Mouse (Mus musculus) CH12.LX (cell line): ENCODE results near the gene 2810408A11Rik.

Experiments used
- CTCF ChIP-seq, 2 experiments: IDR thresholded peaks in 1 of 2; conservative IDR thresholded peaks in 1 of 2; 2 replicates each; pipeline ENCODE4 v1.5.1; 2011 to 2012; ENCODE audit warnings: low read depth in 2 of 2, low read length in 2 of 2, improper control_type of control experiment in 1 of 2, inconsistent platforms in 1 of 2, mild to moderate bottlenecking in 1 of 2, moderate library complexity in 1 of 2
- EP300 ChIP-seq: IDR thresholded peaks from 2 replicates; pipeline ENCODE4 v1.6.1; 2011; ENCODE audit warnings: low read length, improper control_type of control experiment
- GABPA ChIP-seq: IDR thresholded peaks from 2 replicates; pipeline ENCODE4 v1.6.1; 2012; ENCODE audit warnings: low read depth, low read length, improper control_type of control experiment, inconsistent platforms; ENCODE audit not compliant: insufficient replicate concordance
- MAZ ChIP-seq: IDR thresholded peaks from 2 replicates; pipeline ENCODE4 v1.6.1; 2012; ENCODE audit warnings: low read depth, mild to moderate bottlenecking, inconsistent platforms, low read length, improper control_type of control experiment, moderate library complexity
- MXI1 ChIP-seq: IDR thresholded peaks from 2 replicates; pipeline ENCODE4 v1.6.1; 2011; ENCODE audit warnings: mild to moderate bottlenecking, low read depth, low read length, improper control_type of control experiment
- NELFE ChIP-seq: IDR thresholded peaks from 2 replicates; pipeline ENCODE4 v1.6.1; 2011; ENCODE audit warnings: low read depth, low read length, improper control_type of control experiment
- POLR2A ChIP-seq: IDR thresholded peaks from 2 replicates; pipeline ENCODE4 v1.6.1; 2011; ENCODE audit warnings: low read depth, mild to moderate bottlenecking, improper control_type of control experiment, low read length
- RAD21 ChIP-seq: IDR thresholded peaks from 2 replicates; pipeline ENCODE4 v1.6.1; 2011; ENCODE audit warnings: low read depth, mild to moderate bottlenecking, low read length, improper control_type of control experiment, moderate library complexity
- TBP ChIP-seq: conservative IDR thresholded peaks from 2 replicates; pipeline ENCODE4 v1.6.1; 2011; ENCODE audit warnings: low read depth, low read length, improper control_type of control experiment
- TCF12 ChIP-seq: IDR thresholded peaks from 2 replicates; pipeline ENCODE4 v1.6.1; 2014; ENCODE audit warnings: low read depth, mild to moderate bottlenecking, inconsistent platforms, low read length, improper control_type of control experiment
- USF2 ChIP-seq: conservative IDR thresholded peaks from 2 replicates; pipeline ENCODE4 v1.6.1; 2011; ENCODE audit warnings: low read depth, low read length, improper control_type of control experiment
- ZMIZ1 ChIP-seq: IDR thresholded peaks from 2 replicates; pipeline ENCODE4 v1.6.1; 2012; ENCODE audit warnings: low read depth, mild to moderate bottlenecking, inconsistent platforms, low read length, improper control_type of control experiment

- TF ChIP-seq CTCF (conservative IDR thresholded peaks at IDR 0.05 in 1 of 2, IDR thresholded peaks at IDR 0.05 in 1 of 2; ENCODE audit: low read depth in 2 of 2, low read length in 2 of 2) (no peak), POLR2A (no peak), EP300 (no peak), RAD21 (no peak), TCF12 (no peak), ZMIZ1 (no peak), MAZ (no peak), USF2 (no peak), GABPA (no peak), MXI1 (no peak), NELFE (no peak), TBP (no peak)
These were observed 3.5 kb upstream of the 2810408A11Rik start for GRCm38 (mm10) chr11:69904311-69904710.
